Mouse (Mus musculus): ENCODE results near the gene Spi1.

Gene Spi1

DNA sequence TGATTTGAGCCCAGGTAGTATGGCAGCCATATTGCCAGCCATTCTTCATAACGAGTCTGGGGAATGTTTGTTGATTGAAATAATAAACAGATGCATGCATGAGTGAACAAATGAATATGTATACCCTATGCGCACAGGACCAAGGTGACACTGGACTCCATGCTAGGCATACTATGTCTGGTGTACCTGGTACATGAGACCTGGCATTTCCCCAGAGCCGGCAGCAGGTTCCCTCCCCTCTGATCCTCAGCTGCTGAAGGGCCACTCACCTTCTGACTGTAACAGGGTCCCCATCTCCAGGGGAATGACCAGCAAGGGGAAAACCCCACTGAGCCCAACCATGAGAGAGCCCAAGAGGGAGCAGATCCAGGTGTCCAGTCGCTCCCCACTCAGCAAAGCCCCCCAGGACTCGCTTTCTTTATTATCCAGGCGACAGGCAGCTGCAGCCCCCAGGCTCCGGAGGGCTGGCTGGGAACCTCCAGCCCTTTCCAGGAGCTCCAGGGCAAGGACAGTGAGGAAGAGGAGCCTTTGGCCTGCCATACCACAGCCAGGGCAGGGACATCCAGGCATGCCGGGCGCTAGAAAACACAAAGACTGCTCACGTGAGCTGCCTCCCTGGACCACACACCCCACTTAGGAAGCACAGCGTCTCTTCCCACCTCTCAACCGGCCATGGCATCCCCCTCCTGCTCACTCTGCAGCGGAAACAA, 13.9 kb upstream of the Spi1 start:
- no peak for DNase-seq

DNA sequence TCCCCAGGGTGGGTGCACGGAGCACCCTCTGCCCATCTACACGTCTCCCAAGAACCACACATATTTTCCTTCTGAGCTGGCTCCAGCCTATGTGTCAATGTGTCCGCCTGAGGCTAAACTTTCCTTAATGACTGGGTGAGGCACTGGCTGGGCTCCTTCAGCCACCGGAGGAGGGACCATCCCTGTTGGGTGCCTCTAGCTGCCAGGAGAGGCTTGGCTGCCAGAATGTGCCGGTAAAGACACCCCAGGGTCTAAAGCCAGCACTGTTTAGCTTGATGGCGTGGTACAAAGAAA, 13.4 kb upstream of the Spi1 start:
- DNase-seq, result no peak

DNA sequence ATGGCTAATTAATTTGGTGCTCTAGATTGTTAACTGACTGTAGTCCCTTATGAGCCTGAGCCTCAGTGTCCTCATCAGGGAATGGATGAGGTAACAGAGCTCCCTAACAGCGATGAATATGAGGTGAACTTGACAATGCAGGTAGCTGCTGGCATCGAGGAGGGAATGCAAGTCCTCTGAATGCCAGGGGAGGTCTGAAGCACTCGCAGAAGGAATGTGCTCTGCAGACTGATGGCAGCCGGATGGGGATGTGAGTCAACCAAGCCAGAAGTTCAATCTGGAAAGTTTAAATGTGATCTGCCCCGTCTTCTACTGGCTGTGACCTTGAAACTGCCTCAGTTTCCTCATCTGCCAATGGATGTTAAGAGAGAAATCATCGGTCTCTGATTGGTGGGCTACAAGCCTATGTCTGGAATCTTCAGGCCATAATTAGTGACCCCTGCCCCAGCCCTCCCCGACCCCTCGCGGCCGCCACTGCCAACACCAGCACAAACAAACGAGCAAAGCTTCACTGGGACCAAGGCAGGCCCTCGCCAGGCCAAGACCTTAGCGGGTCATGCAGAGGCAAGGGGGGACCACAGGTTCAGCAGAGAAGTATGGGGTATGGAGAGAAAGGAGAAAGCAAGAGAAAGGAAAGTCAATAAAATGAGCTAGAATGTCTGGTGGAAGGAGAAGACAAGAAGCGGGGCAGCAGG, 12.7 kb upstream of the Spi1 start:
- DNase-seq, result peak in 1 of 2 experiments; percentile 41

DNA sequence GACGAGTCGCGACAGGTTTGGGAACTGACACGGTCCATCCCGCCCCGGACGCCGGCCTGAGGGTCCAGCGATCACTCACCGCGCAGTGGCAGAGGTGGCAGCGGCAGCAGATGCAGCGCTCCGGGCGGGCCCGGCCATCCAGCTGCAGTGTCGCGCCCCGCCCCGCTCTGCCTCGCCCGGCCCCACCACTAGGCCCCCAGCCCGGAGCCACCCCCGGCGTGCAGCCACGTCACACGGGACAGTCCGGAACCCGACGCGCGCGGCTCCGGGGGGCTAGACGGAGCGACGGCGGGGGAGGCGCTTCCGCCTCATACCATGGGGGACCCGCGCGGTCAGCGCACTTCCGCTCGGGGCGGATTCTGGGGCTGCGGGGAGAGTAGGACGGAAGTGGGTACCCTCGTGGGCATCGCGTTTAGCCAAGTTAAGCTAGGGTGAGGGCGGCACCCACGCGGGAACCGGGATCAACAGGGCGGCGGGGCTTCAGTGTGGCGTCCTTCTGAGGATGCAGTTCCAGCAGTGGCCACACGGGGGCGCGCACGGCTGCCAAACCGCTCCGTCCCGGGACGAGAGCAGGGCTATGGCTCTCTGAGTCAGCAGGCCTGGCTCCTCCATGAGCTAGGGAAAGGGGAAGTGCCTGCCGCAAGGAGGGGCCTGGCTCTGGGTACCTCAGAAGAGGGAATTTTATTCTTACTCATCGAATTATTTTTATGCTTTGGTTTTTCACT, 12.0 kb upstream of the Spi1 start, which contains the start of gene Slc39a13:
Gene Slc39a13 (minus strand): TSS at position 342 of the 725 bp plus-strand sequence.
- peak; percentile 98 for DNase-seq

DNA sequence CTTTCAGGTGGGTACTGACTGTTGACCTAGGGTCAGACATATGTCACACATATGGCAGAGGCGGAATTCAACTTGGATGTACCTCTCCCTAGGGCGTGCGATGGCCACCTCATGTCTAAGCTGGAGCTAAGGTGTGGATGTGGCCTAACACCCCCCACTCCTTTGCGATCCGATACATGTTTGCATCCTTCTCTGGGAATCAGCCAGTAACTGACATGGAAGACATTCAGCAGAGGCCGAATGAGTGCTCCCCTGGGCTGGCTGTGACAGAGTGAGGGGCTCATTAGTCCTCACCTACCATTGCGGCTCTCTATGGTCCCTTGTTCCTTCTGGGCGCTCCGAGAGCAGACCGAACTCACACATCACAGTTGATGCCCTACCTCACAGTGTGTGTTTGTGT, 11.1 kb upstream of the Spi1 start:
- no peak for DNase-seq

- DNase-seq, result no peak
Observed at GRCm38 (mm10) chr2:91072092-91072491, 10.1 kb upstream of the Spi1 start.

DNA sequence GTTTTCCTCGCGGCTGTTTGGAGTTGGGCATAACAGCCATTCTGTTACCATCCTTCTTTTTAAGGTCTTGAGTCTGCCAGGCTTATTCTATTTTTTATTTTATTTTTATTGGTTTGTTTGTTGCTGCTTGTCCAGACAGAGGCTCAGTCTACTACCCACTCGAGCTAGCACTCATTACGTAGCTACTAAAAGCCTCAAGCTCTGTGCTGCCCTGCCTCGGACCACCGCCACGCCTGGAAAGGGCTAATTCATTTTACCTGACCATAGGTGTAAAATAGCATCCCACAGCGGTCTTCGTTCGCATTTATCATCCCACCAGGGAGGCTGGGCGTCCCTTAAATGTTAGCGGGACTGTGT, 4.3 kb upstream of the Spi1 start:
- no peak for DNase-seq

GRCm38 (mm10) chr2:91078314-91079025, 3.7 kb upstream of the Spi1 start:
- DNase-seq, result peak in 1 of 2 experiments; percentile 58

GRCm38 (mm10) chr2:91079026-91079384, 3.2 kb upstream of the Spi1 start:
- no peak for DNase-seq

GRCm38 (mm10) chr2:91080784-91081513, 1.2 kb upstream of the Spi1 start:
- peak in 1 of 2 experiments; percentile 50 for DNase-seq

- peak; percentile 83 to 86 for DNase-seq
Observed at GRCm38 (mm10) chr2:91082844-91083243, 654 bp downstream of the Spi1 start.

DNA sequence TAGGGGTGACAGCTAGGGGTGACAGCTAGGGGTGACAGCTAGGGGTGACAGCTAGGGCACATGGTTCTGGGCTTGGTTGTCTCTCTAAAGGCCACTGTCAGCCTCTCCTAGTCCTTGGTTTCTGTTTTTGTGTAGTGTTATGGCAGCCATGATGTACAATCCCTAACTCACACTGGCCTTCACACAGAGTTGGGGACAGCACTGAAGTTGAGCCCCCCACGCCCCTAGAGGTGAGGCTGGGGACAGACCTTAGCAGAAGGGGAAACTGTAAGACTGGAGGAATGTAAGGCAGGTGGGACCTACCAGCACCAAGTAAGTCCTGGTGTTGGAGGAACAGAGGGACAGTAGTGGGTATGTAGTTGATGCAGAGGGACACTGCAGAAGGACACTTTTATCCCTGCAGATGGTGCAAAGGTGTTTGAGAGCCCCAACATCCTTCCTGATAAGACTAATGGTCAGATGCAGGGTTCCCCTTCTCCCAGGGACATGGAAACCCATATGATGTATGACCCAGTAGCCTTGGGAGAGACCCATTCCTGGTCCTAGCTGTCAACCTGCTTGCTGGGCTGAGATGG, 1.3 kb downstream of the Spi1 start:
- DNase-seq, result no peak

GRCm38 (mm10) chr2:91084179-91084820, 2.1 kb downstream of the Spi1 start:
- peak; percentile 59 to 64 for DNase-seq

DNA sequence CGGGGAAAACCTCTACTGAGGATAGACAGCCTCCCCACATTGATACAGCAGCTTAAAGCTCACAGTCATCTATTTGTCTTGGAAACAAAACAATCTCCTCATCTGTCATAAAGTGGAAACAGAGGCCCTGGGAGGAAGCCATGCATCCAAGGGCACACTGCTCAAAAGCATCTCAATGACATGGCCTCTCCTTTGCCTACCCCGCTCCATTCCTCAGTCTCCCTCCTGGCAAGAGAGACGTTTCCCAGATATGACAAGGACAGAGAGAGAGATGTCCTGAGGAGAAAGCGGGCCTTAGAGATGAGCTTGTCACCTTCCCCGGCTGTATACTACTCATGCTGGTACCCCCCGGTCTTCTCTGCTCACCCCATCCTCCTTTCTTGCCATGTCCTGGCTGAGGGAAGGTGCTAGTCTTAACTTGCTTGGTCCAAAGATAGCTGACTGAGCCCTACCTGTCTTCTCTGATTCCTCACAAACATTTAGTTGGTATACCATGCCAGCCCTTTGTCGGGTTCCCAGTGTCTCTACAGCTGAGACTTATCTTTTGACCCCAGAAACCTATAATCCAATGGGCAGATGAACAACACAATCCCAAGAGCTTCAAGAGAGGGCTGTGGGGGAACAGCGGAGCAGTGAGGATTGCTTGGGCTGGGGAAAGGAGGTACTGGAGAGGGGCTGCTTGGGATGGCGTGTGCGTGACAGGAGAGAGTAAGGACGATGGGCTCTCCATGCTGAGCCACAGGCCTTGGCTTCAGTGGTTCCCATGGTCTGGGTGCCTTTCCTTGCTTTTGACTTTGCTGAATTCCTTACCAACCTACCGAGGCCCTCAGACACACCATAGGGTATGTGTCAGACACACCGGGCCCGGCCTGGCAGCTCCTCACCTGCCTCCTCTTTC, 3.6 kb downstream of the Spi1 start:
- no peak for DNase-seq

GRCm38 (mm10) chr2:91086392-91087237, 4.4 kb downstream of the Spi1 start:
- DNase-seq, result peak in 1 of 2 experiments; percentile 50

- no peak for DNase-seq
Observed at GRCm38 (mm10) chr2:91087453-91087852, 5.3 kb downstream of the Spi1 start.

DNA sequence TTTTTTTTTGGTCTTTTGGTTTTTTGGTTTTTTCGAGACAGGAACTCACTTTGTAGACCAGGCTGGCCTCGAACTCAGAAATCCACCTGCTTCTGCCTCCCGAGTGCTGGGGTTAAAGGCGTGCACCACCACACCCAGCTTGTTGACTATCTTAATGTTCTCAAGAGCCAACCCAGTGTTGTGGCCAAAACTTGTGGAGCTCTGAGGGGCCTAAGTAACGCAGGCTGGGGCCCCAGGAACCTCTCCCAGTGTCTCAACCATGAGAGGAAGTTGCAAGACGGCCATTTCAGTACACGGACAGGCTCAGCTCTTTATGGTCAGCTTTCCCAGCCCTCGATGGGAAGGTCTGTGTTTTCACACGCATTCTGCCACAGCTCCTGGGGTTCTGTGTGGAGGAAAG, 6.8 kb downstream of the Spi1 start:
- DNase-seq, result peak in 1 of 2 experiments; percentile 48

- peak in 1 of 2 experiments; percentile 39 for DNase-seq
Observed at GRCm38 (mm10) chr2:91090208-91090607, 8.0 kb downstream of the Spi1 start.

- DNase-seq, result no peak
Observed at GRCm38 (mm10) chr2:91090827-91091226, 8.6 kb downstream of the Spi1 start.

DNA sequence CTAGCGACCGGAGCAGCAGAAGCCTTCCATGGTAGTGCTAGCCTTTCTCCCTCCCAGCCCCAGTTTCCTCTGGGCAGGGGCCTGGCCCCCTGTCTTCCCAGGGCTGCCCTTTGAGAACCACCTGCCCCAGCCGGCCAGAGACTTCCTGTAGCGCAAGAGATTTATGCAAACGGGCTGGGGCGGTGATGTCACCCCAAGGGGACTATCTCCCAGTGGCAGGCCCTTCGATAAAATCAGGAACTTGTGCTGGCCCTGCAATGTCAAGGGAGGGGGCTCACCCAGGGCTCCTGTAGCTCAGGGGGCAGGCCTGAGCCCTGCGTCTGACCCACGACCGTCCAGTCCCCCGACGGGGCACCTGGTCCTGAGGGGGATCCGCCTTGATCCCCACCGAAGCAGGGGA, 14.3 kb downstream of the Spi1 start:
- peak; percentile 71 to 80 for DNase-seq

Data from lung, postnatal 4 days (tissue).